Comparison of ENCODE assay signal across 8 mouse cellular contexts in genomic region chr5:88689279-88689938, GRCm38 (mm10). TPM values are rescaled to one million over a fixed set of nuclear protein-coding genes. Genes with fewer than 3 reads are reported as not detected.
DNase-seq lines count a peak whose midpoint lies in the region; ATAC-seq and TF ChIP-seq lines count a peak whose summit lies in the region.
"Had no signal": no experiment of that assay in that cellular context is flagged by ENCODE, and none has a peak within 500 bp of the region (broad histone marks: within the 10 kb centered on the region; RNA-seq: fewer than 3 reads in every experiment).

No protein-coding gene starts in this region.

- H3K4me1 ChIP-seq in forebrain, embryonic 12.5 days, result 0 out of 2 replicates have a peak, but pooled peaks cover 3% of the 10 kb centered on the region
- no peaks in the 10 kb centered on the region for H3K4me1 ChIP-seq in neural tube, embryonic 12.5 days

- H3K4me2 ChIP-seq in forebrain, embryonic 12.5 days, result no peak overlapping the region
- H3K4me2 ChIP-seq in neural tube, embryonic 12.5 days (replicated peaks), result no peak overlapping the region

- DNase-seq in left cerebral cortex, adult 2 months (ENCODE audit: extremely low spot score in 1 of 2, low spot score in 2 of 2), result no peak
- no peak for DNase-seq in left cerebral cortex, postnatal 14 days (ENCODE audit: low spot score in 2 of 2)
- DNase-seq in Muller cell, postnatal 12 days (ENCODE audit: inconsistent ontology term), result peak; percentile 41
- no peak for DNase-seq in left cerebral cortex, adult 9 months (ENCODE audit: low spot score in 2 of 2)
- no peak for DNase-seq in thymus, postnatal 4 days

- 73% methylated on average over 3 of the region's 3 CpGs for WGBS in forebrain, embryonic 12.5 days
- 80% methylated on average over 3 of the region's 3 CpGs for WGBS in neural tube, embryonic 12.5 days

- peak; percentile 53; the same call in 1 of the 2 replicates for ATAC-seq in forebrain, embryonic 12.5 days (ENCODE audit: low FRiP score)
- 0 out of 2 replicates have a peak, but pooled peaks have one; percentile 30 for ATAC-seq in neural tube, embryonic 12.5 days (ENCODE audit: low FRiP score, low read depth)

- no peaks in the 10 kb centered on the region for H3K27me3 ChIP-seq in forebrain, embryonic 12.5 days
- H3K27me3 ChIP-seq in neural tube, embryonic 12.5 days (replicated peaks), result no peaks in the 10 kb centered on the region

- H3K9ac ChIP-seq in forebrain, embryonic 12.5 days, result no peak overlapping the region
- no peak overlapping the region for H3K9ac ChIP-seq in neural tube, embryonic 12.5 days

- H3K4me3 ChIP-seq in left cerebral cortex, adult 2 months, result no peak overlapping the region
- H3K4me3 ChIP-seq in forebrain, embryonic 12.5 days (replicated peaks), result no peak overlapping the region
- no peak overlapping the region for H3K4me3 ChIP-seq in neural tube, embryonic 12.5 days

- H3K27ac ChIP-seq in left cerebral cortex, adult 2 months, result no peak overlapping the region
- H3K27ac ChIP-seq in forebrain, embryonic 12.5 days, result no peak overlapping the region
- no peak overlapping the region for H3K27ac ChIP-seq in neural tube, embryonic 12.5 days

- intact Hi-C loops in left cerebral cortex, adult 2 months (cut with DNase I), result loop anchor here (5.0 kb wide), 1 partner anchor 693 kb away; no protein-coding TSS in a partner anchor
- intact Hi-C loops in left cerebral cortex, postnatal 14 days (cut with DNase I), result no loop called here

- peak; percentile 76 for TF ChIP-seq CTCF in left cerebral cortex, adult 2 months (IDR thresholded peaks at IDR 0.05)

- no peaks in the 10 kb centered on the region for H3K9me3 ChIP-seq in forebrain, embryonic 12.5 days
- H3K9me3 ChIP-seq in neural tube, embryonic 12.5 days, result no peaks in the 10 kb centered on the region
- H3K9me3 ChIP-seq: megakaryocyte, embryonic 14.5 days had no signal

- no peaks in the 10 kb centered on the region for H3K36me3 ChIP-seq in forebrain, embryonic 12.5 days (replicated peaks)
- H3K36me3 ChIP-seq in neural tube, embryonic 12.5 days, result no peaks in the 10 kb centered on the region

RNA-seq across cellular contexts. Expression of gene Grsf1, which starts 13.4 kb away (rescaled TPM):
- total RNA-seq in left cerebral cortex, adult 2 months (2021), result 100 to 1,000 TPM in 1 of 2 experiments, 10 to 100 TPM in 1; 92.2 to 107 TPM
- total RNA-seq in left cerebral cortex, postnatal 14 days (2021), result 100 to 1,000 TPM in 1 of 2 experiments, 10 to 100 TPM in 1; 94.5 to 106 TPM
- 99.9 and 103 TPM in 2 replicates for polyA plus RNA-seq in forebrain, embryonic 12.5 days (2016; fragmentation: Nextera tagmentation; extraction: Ambion mirVana)
- polyA plus RNA-seq in neural tube, embryonic 12.5 days (2016; fragmentation: Nextera tagmentation; extraction: Ambion mirVana), result 95.1 and 95.6 TPM in 2 replicates

RNA-seq across cellular contexts. Expression of gene Mob1b, which starts 31.2 kb away (rescaled TPM):
- total RNA-seq in left cerebral cortex, adult 2 months (2021), result 10 to 100 TPM; 30.4 to 30.7 TPM
- total RNA-seq in left cerebral cortex, postnatal 14 days (2021), result 10 to 100 TPM; 30.8 to 32.8 TPM
- 18.2 and 22.4 TPM in 2 replicates for polyA plus RNA-seq in forebrain, embryonic 12.5 days (2016; fragmentation: Nextera tagmentation; extraction: Ambion mirVana)
- polyA plus RNA-seq in neural tube, embryonic 12.5 days (2016; fragmentation: Nextera tagmentation; extraction: Ambion mirVana), result 13.5 and 14.0 TPM in 2 replicates
